Mouse (Mus musculus): ENCODE data around the gene Ccr10. TPM values are rescaled to one million over a fixed set of nuclear protein-coding genes. Genes with fewer than 3 reads are reported as not detected.
A peak's percentile ranks its signal among the peaks of the same experiment; 100 is the strongest.

The Ccr10 gene
- total and polyA plus RNA-seq, 2 experiments from 2014 or later = 0.15 to 0.52 TPM

GRCm38 (mm10) chr11:101167211-101167962, 7.9 kb downstream of the Ccr10 start:
- Histone ChIP-seq H3K4me1 (ENCODE audit: insufficient read depth) (no peaks in the 10 kb centered on the region; the same call in none of the 2 replicates), H3K9me3 (ENCODE audit: low read length) (no peaks in the 10 kb centered on the region), H3K4me2 (ENCODE audit: low read depth) (no peak overlapping the region), H3K36me3 (ENCODE audit: insufficient read depth) (peaks cover 13% of the 10 kb centered on the region), H3K27me3 (ENCODE audit: insufficient read depth, low read length) (peaks cover 55% of the 10 kb centered on the region), H3K27ac (ENCODE audit: low read depth, low read length) (no peak overlapping the region), H3K4me3 (ENCODE audit: low read depth, low read length) (no peak overlapping the region), H3K9ac (no peak overlapping the region)
- ATAC-seq = no peak
- no peak for DNase-seq
- TF ChIP-seq CTCF (IDR thresholded peaks at IDR 0.05; ENCODE audit: low read depth) = no peak
- 61% methylated on average over 19 of the region's 19 CpGs for WGBS

GRCm38 (mm10) chr11:101166357-101166756, 8.9 kb downstream of the Ccr10 start:
- Histone ChIP-seq H3K4me1 (ENCODE audit: insufficient read depth) (no peaks in the 10 kb centered on the region; the same call in 1 of the 2 replicates), H3K4me2 (ENCODE audit: low read depth) (no peak overlapping the region), H3K9ac (no peak overlapping the region), H3K36me3 (ENCODE audit: insufficient read depth) (peaks cover 15% of the 10 kb centered on the region), H3K4me3 (ENCODE audit: low read depth, low read length) (no peak overlapping the region), H3K9me3 (ENCODE audit: low read length) (no peaks in the 10 kb centered on the region), H3K27ac (ENCODE audit: low read depth, low read length) (no peak overlapping the region), H3K27me3 (ENCODE audit: insufficient read depth, low read length) (peaks cover 55% of the 10 kb centered on the region)
- WGBS = 56% methylated on average over 14 of the region's 14 CpGs
- ATAC-seq = no peak
- no peak for DNase-seq
- TF ChIP-seq CTCF (IDR thresholded peaks at IDR 0.05; ENCODE audit: low read depth) = no peak

GRCm38 (mm10) chr11:101164677-101165580, 10.3 kb downstream of the Ccr10 start:
- Histone ChIP-seq H3K4me3 (ENCODE audit: low read depth, low read length) (no peak overlapping the region), H3K4me2 (ENCODE audit: low read depth) (no peak overlapping the region), H3K4me1 (ENCODE audit: insufficient read depth) (no peaks in the 10 kb centered on the region), H3K9ac (no peak overlapping the region), H3K9me3 (ENCODE audit: low read length) (no peaks in the 10 kb centered on the region), H3K27ac (ENCODE audit: low read depth, low read length) (no peak overlapping the region), H3K27me3 (ENCODE audit: insufficient read depth, low read length) (peaks cover 49% of the 10 kb centered on the region), H3K36me3 (ENCODE audit: insufficient read depth) (peaks cover 16% of the 10 kb centered on the region)
- TF ChIP-seq CTCF (IDR thresholded peaks at IDR 0.05; ENCODE audit: low read depth) = no peak
- DNase-seq (no peak), ATAC-seq (no peak)
- 35% methylated on average over 35 of the region's 35 CpGs for WGBS

DNA sequence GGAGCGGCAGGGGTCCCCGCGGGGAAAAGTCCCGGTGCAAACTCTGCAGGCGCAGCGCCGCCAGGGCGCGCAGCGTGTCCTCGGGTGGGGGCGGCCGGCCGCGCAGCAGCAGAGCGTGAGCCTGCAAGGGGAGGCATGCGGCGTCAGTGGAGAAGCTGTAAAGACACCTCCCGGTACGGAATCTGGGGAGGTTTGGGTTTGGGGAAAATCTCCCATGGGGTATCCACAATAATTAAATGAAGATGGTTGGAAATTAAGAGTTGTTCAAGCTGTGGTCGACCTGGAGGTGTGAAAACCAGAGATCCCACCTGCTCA, 10.9 kb downstream of the Ccr10 start:
- DNase-seq = no peak
- no peak for TF ChIP-seq CTCF (IDR thresholded peaks at IDR 0.05; ENCODE audit: low read depth)
- 19% methylated on average over 21 of the region's 21 CpGs for WGBS
- Histone ChIP-seq H3K9me3 (ENCODE audit: low read length) (no peaks in the 10 kb centered on the region), H3K27me3 (ENCODE audit: insufficient read depth, low read length) (peaks cover 46% of the 10 kb centered on the region), H3K4me3 (ENCODE audit: low read depth, low read length) (peak overlapping the region; percentile 25), H3K4me1 (ENCODE audit: insufficient read depth) (no peaks in the 10 kb centered on the region), H3K4me2 (ENCODE audit: low read depth) (peak overlapping the region; percentile 41), H3K27ac (ENCODE audit: low read depth, low read length) (no peak overlapping the region), H3K9ac (no peak overlapping the region), H3K36me3 (ENCODE audit: insufficient read depth) (peaks cover 16% of the 10 kb centered on the region)
- no peak for ATAC-seq

- peak overlapping the region; percentile 41 for H3K4me2 ChIP-seq (ENCODE audit: low read depth)
- WGBS = 25% methylated on average over 49 of the region's 49 CpGs
- H3K36me3 ChIP-seq (ENCODE audit: insufficient read depth) = peaks cover 16% of the 10 kb centered on the region
- no peak for TF ChIP-seq CTCF (IDR thresholded peaks at IDR 0.05; ENCODE audit: low read depth)
- no peaks in the 10 kb centered on the region for H3K4me1 ChIP-seq (ENCODE audit: insufficient read depth)
- ATAC-seq = no peak
- H3K9ac ChIP-seq = no peak overlapping the region
- H3K27me3 ChIP-seq (ENCODE audit: insufficient read depth, low read length) = peaks cover 40% of the 10 kb centered on the region
- no peaks in the 10 kb centered on the region for H3K9me3 ChIP-seq (ENCODE audit: low read length)
- no peak for DNase-seq
- no peak overlapping the region for H3K27ac ChIP-seq (ENCODE audit: low read depth, low read length)
- H3K4me3 ChIP-seq (ENCODE audit: low read depth, low read length) = peak overlapping the region; percentile 25
These were observed 11.5 kb downstream of the Ccr10 start for GRCm38 (mm10) chr11:101163476-101164350.

DNA sequence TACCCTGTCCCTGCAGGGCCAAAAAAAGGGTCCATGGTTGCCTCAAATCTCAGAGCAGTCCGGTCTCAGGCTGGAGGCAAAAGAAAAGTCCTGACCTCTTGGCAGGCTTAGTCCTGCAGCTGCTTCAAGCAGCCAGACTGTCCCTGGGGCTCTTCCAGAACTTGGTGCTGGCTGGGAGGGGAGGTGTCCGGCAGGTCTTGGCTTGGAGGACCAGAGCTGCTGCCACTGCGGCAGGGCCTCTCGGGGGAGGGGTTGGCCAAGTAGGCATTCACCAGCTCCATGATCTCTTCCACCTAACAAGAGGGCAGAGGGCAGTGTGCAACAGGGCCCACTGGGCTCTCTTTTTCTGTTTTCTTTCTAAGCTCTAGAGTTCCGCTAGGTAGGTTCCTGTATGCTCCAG, 12.5 kb downstream of the Ccr10 start:
- no peak overlapping the region for H3K27ac ChIP-seq (ENCODE audit: low read depth, low read length)
- TF ChIP-seq CTCF (IDR thresholded peaks at IDR 0.05; ENCODE audit: low read depth) = no peak
- no peak for DNase-seq
- H3K4me3 ChIP-seq (ENCODE audit: low read depth, low read length) = no peak overlapping the region
- no peak for ATAC-seq
- 50% methylated on average over 5 of the region's 5 CpGs for WGBS
- H3K9me3 ChIP-seq (ENCODE audit: low read length) = no peaks in the 10 kb centered on the region
- H3K4me2 ChIP-seq (ENCODE audit: low read depth) = no peak overlapping the region
- H3K36me3 ChIP-seq (ENCODE audit: insufficient read depth) = peaks cover 14% of the 10 kb centered on the region
- H3K9ac ChIP-seq = no peak overlapping the region
- H3K27me3 ChIP-seq (ENCODE audit: insufficient read depth, low read length) = peaks cover 33% of the 10 kb centered on the region
- no peaks in the 10 kb centered on the region for H3K4me1 ChIP-seq (ENCODE audit: insufficient read depth)

All from forebrain, postnatal 0 days (tissue).